Mouse (Mus musculus): ENCODE data around the gene Olfr1055.
"Not testable (repeated sequence)": the region's sequence is repeated elsewhere in the genome, so short reads cannot be mapped to it uniquely, and the experiment has no call there.

Gene Olfr1055

GRCm38 (mm10) chr2:86350184-86350583, at the start of gene Olfr1055:
Olfr1055 (minus strand) TSS chr2:86350284.
- in situ Hi-C loops (cut with MseI, MboI): no loop called here

- in situ Hi-C loops (cut with MseI, MboI): no loop called here
Observed at GRCm38 (mm10) chr2:86395114-86395513, 45.0 kb upstream of the Olfr1055 start.

GRCm38 (mm10) chr2:86388461-86388860, 38.4 kb upstream of the Olfr1055 start, which contains the start of gene Olfr1058:
Olfr1058 (minus strand) TSS chr2:86388561.
- in situ Hi-C loops (cut with MseI, MboI): not testable (repeated sequence)

GRCm38 (mm10) chr2:86378293-86378692, 28.2 kb upstream of the Olfr1055 start, which contains the start of gene Olfr1057:
Olfr1057 (minus strand) TSS chr2:86378393.
- in situ Hi-C loops (cut with MseI, MboI): no loop called here

- in situ Hi-C loops (cut with MseI, MboI): not testable (repeated sequence)
Observed at GRCm38 (mm10) chr2:86366342-86366741, 16.3 kb upstream of the Olfr1055 start.

- in situ Hi-C loops (cut with MseI, MboI): no loop called here
Observed at GRCm38 (mm10) chr2:86362369-86362768, 12.3 kb upstream of the Olfr1055 start, which contains the start of gene Olfr1056. Olfr1056 (minus strand) TSS chr2:86362469.

- in situ Hi-C loops (cut with MseI, MboI): not testable (repeated sequence)
Observed at GRCm38 (mm10) chr2:86351751-86352150, 1.7 kb upstream of the Olfr1055 start.

GRCm38 (mm10) chr2:86335333-86335732, 14.8 kb downstream of the Olfr1055 start, which contains the start of gene Olfr1054:
Olfr1054 (minus strand) TSS chr2:86335433.
- in situ Hi-C loops (cut with MseI, MboI): no loop called here

- in situ Hi-C loops (cut with MseI, MboI): no loop called here
Observed at GRCm38 (mm10) chr2:86315184-86315583, 34.9 kb downstream of the Olfr1055 start, which contains the start of gene Olfr1053. Olfr1053 (minus strand) TSS chr2:86315284.

Measured in mouse trophoblast stem cell (cell line).